Mouse (Mus musculus): Measurements from ENCODE around the gene Spock2. TPM values are rescaled to one million over a fixed set of nuclear protein-coding genes. Genes with fewer than 3 reads are reported as not detected.

The Spock2 gene
- 5.3 and 6.1 TPM in 2 replicates for polyA plus RNA-seq (2015; fragmentation: Nextera tagmentation; extraction: Ambion mirVana)

- no peak for ATAC-seq (ENCODE audit: insufficient read depth, low FRiP score, low read depth)
- Histone ChIP-seq H3K4me1 (peaks cover 16% of the 10 kb centered on the region), H3K27ac (0 out of 2 replicates have a peak within 1 kb of the TSS, but pooled peaks have one; percentile 2), H3K9me3 (no peaks in the 10 kb centered on the region), H3K36me3 (no peaks in the 10 kb centered on the region), H3K4me2 (peak within 1 kb of the TSS; percentile 99), H3K4me3 (replicated peaks) (peak within 1 kb of the TSS; percentile 55), H3K27me3 (replicated peaks) (peaks cover 23% of the 10 kb centered on the region), H3K9ac (peak within 1 kb of the TSS; percentile 45)
- under 1% methylated on average over 22 of the region's 22 CpGs for whole genome bisulfite sequencing
Observed at GRCm38 (mm10) chr10:60106146-60106530, at the start of gene Spock2. Gene Spock2 (plus strand): TSS chr10:60106219.

- Histone ChIP-seq H3K27ac (no peak overlapping the region), H3K4me2 (no peak overlapping the region), H3K27me3 (replicated peaks) (no peaks in the 10 kb centered on the region), H3K9me3 (no peaks in the 10 kb centered on the region), H3K4me1 (no peaks in the 10 kb centered on the region), H3K36me3 (no peaks in the 10 kb centered on the region), H3K9ac (no peak overlapping the region), H3K4me3 (replicated peaks) (no peak overlapping the region)
- no peak for ATAC-seq (ENCODE audit: insufficient read depth, low FRiP score, low read depth)
- WGBS, result 84% methylated on average over 5 of the region's 5 CpGs
Observed at GRCm38 (mm10) chr10:60062173-60062572, 43.8 kb upstream of the Spock2 start.

- H3K27ac ChIP-seq, result no peak overlapping the region
- H3K9me3 ChIP-seq, result no peaks in the 10 kb centered on the region
- no peak overlapping the region for H3K4me3 ChIP-seq (replicated peaks)
- no peaks in the 10 kb centered on the region for H3K27me3 ChIP-seq (replicated peaks)
- no peak overlapping the region for H3K9ac ChIP-seq
- no peak overlapping the region for H3K4me2 ChIP-seq
- no peaks in the 10 kb centered on the region for H3K36me3 ChIP-seq
- 44% methylated on average over 5 of the region's 5 CpGs for WGBS
- no peaks in the 10 kb centered on the region for H3K4me1 ChIP-seq
- ATAC-seq (ENCODE audit: insufficient read depth, low FRiP score, low read depth), result no peak
Observed at GRCm38 (mm10) chr10:60062931-60063330, 43.1 kb upstream of the Spock2 start.

GRCm38 (mm10) chr10:60066524-60066923 lies 39.5 kb upstream of the Spock2 start:
- Histone ChIP-seq H3K27me3 (replicated peaks) (no peaks in the 10 kb centered on the region), H3K4me2 (no peak overlapping the region), H3K4me3 (replicated peaks) (no peak overlapping the region), H3K36me3 (no peaks in the 10 kb centered on the region), H3K4me1 (no peaks in the 10 kb centered on the region), H3K9me3 (no peaks in the 10 kb centered on the region), H3K9ac (no peak overlapping the region), H3K27ac (no peak overlapping the region)
- ATAC-seq (ENCODE audit: insufficient read depth, low FRiP score, low read depth), result no peak
- WGBS, result 67% methylated on average over 3 of the region's 3 CpGs

GRCm38 (mm10) chr10:60075159-60075558 lies 30.9 kb upstream of the Spock2 start:
- H3K4me3 ChIP-seq (replicated peaks), result no peak overlapping the region
- 86% methylated on average over 1 of the region's 1 CpGs for WGBS
- H3K27me3 ChIP-seq (replicated peaks), result no peaks in the 10 kb centered on the region
- peaks cover 17% of the 10 kb centered on the region; the same call in 1 of the 2 replicates for H3K4me1 ChIP-seq
- no peak for ATAC-seq (ENCODE audit: insufficient read depth, low FRiP score, low read depth)
- H3K36me3 ChIP-seq, result no peaks in the 10 kb centered on the region
- H3K27ac ChIP-seq, result no peak overlapping the region
- H3K9ac ChIP-seq, result no peak overlapping the region
- H3K9me3 ChIP-seq, result no peaks in the 10 kb centered on the region
- no peak overlapping the region for H3K4me2 ChIP-seq

- no peak overlapping the region for H3K9ac ChIP-seq
Observed at GRCm38 (mm10) chr10:60077226-60077625, 28.8 kb upstream of the Spock2 start.

GRCm38 (mm10) chr10:60077736-60078560 lies 28.1 kb upstream of the Spock2 start:
- Histone ChIP-seq H3K9me3 (no peaks in the 10 kb centered on the region), H3K27ac (no peak overlapping the region), H3K4me2 (no peak overlapping the region), H3K27me3 (replicated peaks) (no peaks in the 10 kb centered on the region), H3K36me3 (no peaks in the 10 kb centered on the region), H3K4me1 (peaks cover 30% of the 10 kb centered on the region), H3K9ac (no peak overlapping the region), H3K4me3 (replicated peaks) (no peak overlapping the region)
- WGBS, result 45% methylated on average over 18 of the region's 18 CpGs
- no peak; the same call in 1 of the 2 replicates for ATAC-seq (ENCODE audit: insufficient read depth, low FRiP score, low read depth)

More at GRCm38 (mm10) chr10:60077226-60077625, 28.8 kb upstream of the Spock2 start:
- Histone ChIP-seq H3K4me1 (peaks cover 30% of the 10 kb centered on the region), H3K9me3 (no peaks in the 10 kb centered on the region), H3K36me3 (no peaks in the 10 kb centered on the region), H3K4me2 (no peak overlapping the region), H3K27me3 (replicated peaks) (no peaks in the 10 kb centered on the region), H3K4me3 (replicated peaks) (no peak overlapping the region), H3K27ac (no peak overlapping the region)
- WGBS, result 90% methylated on average over 7 of the region's 7 CpGs
- ATAC-seq (ENCODE audit: insufficient read depth, low FRiP score, low read depth), result no peak

GRCm38 (mm10) chr10:60078561-60078917 lies 27.5 kb upstream of the Spock2 start:
- Histone ChIP-seq H3K36me3 (no peaks in the 10 kb centered on the region), H3K4me1 (peaks cover 30% of the 10 kb centered on the region), H3K9ac (no peak overlapping the region), H3K27me3 (replicated peaks) (no peaks in the 10 kb centered on the region), H3K4me3 (replicated peaks) (no peak overlapping the region), H3K9me3 (no peaks in the 10 kb centered on the region), H3K27ac (no peak overlapping the region), H3K4me2 (no peak overlapping the region)
- WGBS, result 38% methylated on average over 5 of the region's 5 CpGs
- peak; percentile 70; the same call in 1 of the 2 replicates for ATAC-seq (ENCODE audit: insufficient read depth, low FRiP score, low read depth)

GRCm38 (mm10) chr10:60080171-60080570 lies 25.8 kb upstream of the Spock2 start:
- Histone ChIP-seq H3K36me3 (no peaks in the 10 kb centered on the region), H3K27ac (no peak overlapping the region), H3K4me3 (replicated peaks) (no peak overlapping the region), H3K9ac (no peak overlapping the region), H3K9me3 (no peaks in the 10 kb centered on the region), H3K27me3 (replicated peaks) (no peaks in the 10 kb centered on the region), H3K4me2 (no peak overlapping the region), H3K4me1 (peaks cover 30% of the 10 kb centered on the region)
- 78% methylated on average over 3 of the region's 3 CpGs for WGBS
- ATAC-seq (ENCODE audit: insufficient read depth, low FRiP score, low read depth), result no peak

GRCm38 (mm10) chr10:60080601-60080981 lies 25.4 kb upstream of the Spock2 start:
- no peak for ATAC-seq (ENCODE audit: insufficient read depth, low FRiP score, low read depth)

GRCm38 (mm10) chr10:60080982-60081825 lies 24.8 kb upstream of the Spock2 start:
- no peaks in the 10 kb centered on the region for H3K36me3 ChIP-seq
- peak; percentile 13; the same call in 1 of the 2 replicates for ATAC-seq (ENCODE audit: insufficient read depth, low FRiP score, low read depth)
- 47% methylated on average over 21 of the region's 21 CpGs for WGBS
- H3K27me3 ChIP-seq (replicated peaks), result no peaks in the 10 kb centered on the region
- no peak overlapping the region for H3K4me3 ChIP-seq (replicated peaks)
- peak overlapping the region; percentile 57 for H3K27ac ChIP-seq
- H3K4me2 ChIP-seq, result no peak overlapping the region
- no peak overlapping the region for H3K9ac ChIP-seq
- no peaks in the 10 kb centered on the region for H3K9me3 ChIP-seq
- H3K4me1 ChIP-seq, result peaks cover 30% of the 10 kb centered on the region

More at GRCm38 (mm10) chr10:60080601-60080981, 25.4 kb upstream of the Spock2 start:
- H3K4me1 ChIP-seq, result peaks cover 30% of the 10 kb centered on the region
- no peaks in the 10 kb centered on the region for H3K36me3 ChIP-seq
- no peak overlapping the region for H3K4me2 ChIP-seq
- no peak overlapping the region for H3K9ac ChIP-seq
- WGBS, result 41% methylated on average over 5 of the region's 5 CpGs
- H3K27ac ChIP-seq, result peak overlapping the region; percentile 57
- H3K27me3 ChIP-seq (replicated peaks), result no peaks in the 10 kb centered on the region
- no peak overlapping the region for H3K4me3 ChIP-seq (replicated peaks)
- no peaks in the 10 kb centered on the region for H3K9me3 ChIP-seq

GRCm38 (mm10) chr10:60081905-60082304 lies 24.1 kb upstream of the Spock2 start:
- WGBS, result 50% methylated on average over 5 of the region's 5 CpGs
- peak; percentile 11; the same call in 1 of the 2 replicates for ATAC-seq (ENCODE audit: insufficient read depth, low FRiP score, low read depth)
- Histone ChIP-seq H3K9me3 (no peaks in the 10 kb centered on the region), H3K4me2 (no peak overlapping the region), H3K36me3 (no peaks in the 10 kb centered on the region), H3K27me3 (replicated peaks) (no peaks in the 10 kb centered on the region), H3K4me3 (replicated peaks) (no peak overlapping the region), H3K9ac (no peak overlapping the region), H3K4me1 (peaks cover 30% of the 10 kb centered on the region), H3K27ac (peak overlapping the region; percentile 8; the same call in 1 of the 2 replicates)
